Mouse (Mus musculus) lung, adult 2 months (tissue): Measurements from ENCODE around the gene Tmem108.

Source experiments
- CTCF ChIP-seq: fragments of 200-500 bp; IDR thresholded peaks from 2 replicates; pipeline ENCODE4 v1.5.1; 2011; ENCODE audit warnings: mild to moderate bottlenecking, low read length, control low read depth; ENCODE audit not compliant: insufficient read depth
- POLR2A ChIP-seq: fragments of 200-500 bp; IDR thresholded peaks from 2 replicates; pipeline ENCODE4 v1.6.1; 2011; ENCODE audit warnings: low read depth, mild to moderate bottlenecking, control low read depth, low read length, borderline replicate concordance; ENCODE audit errors: extremely low read depth

DNA sequence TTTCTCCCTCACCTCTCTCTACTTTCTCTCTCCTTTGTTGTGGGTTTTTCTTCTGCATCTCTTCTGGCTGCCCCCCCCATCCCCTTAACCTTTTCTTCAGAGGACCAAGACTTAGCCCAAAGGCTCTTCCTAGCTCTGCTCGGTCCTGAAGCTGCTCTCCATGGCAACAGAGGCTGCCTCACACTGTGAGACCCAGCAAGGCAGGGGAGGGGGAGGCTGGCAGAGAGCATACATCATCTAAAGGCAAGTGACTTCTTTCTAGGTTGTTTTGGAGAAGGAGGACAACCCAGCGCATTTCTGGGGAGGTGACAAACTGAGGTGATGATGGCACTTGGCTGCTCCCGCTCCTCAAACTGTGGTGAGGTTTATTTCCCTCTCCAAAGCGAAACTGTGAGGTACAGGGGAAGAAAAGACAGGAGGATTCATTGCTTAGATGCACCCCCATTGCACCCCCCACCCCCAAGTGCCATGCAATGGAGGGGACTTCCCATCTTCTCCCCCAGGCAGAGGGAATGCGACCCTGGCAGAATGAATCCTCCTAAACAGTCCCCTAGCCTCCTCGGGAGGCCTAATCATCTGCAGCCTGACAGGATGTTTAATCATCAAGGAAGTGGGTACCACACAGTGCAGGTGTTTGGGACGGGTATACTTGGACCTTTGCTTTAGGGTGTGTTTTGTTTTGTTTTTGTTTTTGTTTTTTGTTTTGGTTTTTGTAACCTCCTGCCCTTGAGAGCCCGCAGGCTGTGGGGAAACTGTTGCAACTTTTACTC lies 223.4 kb downstream of the Tmem108 start:
- TF ChIP-seq CTCF = no peak
- TF ChIP-seq POLR2A = no peak
